Mouse (Mus musculus) thymus, adult 18-20 months (tissue): ENCODE results near the gene Nubp2.

Experiments used
- DNase-seq, 2 experiments: peaks; one replicate each; pipeline ENCODE4 v3.0.0; 2022; ENCODE audit warnings: mixed read lengths in 2 of 2

Nubp2 gene

GRCm38 (mm10) chr17:24860076-24860475, 26.1 kb downstream of the Nubp2 start:
- no peak for DNase-seq

DNA sequence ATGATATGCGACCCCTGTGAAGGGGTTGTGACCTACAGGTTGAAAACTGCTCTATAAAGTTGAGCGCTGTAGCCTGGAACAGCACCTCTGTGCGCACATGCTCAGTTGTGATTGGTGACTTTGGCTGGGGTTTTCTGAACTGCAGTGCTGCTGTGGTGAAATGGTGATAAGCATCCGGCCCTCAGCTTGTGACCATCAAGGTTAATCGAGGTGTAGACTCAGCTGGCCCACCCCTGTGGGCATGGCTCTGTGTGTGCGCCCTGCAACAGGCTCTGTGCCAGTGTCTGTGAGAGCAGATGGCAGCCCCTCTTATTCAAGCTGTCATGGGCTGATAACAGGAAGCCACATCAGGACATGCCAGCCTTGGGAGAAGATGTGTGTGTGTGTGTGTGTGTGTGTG, 27.2 kb downstream of the Nubp2 start:
- DNase-seq, result no peak

DNA sequence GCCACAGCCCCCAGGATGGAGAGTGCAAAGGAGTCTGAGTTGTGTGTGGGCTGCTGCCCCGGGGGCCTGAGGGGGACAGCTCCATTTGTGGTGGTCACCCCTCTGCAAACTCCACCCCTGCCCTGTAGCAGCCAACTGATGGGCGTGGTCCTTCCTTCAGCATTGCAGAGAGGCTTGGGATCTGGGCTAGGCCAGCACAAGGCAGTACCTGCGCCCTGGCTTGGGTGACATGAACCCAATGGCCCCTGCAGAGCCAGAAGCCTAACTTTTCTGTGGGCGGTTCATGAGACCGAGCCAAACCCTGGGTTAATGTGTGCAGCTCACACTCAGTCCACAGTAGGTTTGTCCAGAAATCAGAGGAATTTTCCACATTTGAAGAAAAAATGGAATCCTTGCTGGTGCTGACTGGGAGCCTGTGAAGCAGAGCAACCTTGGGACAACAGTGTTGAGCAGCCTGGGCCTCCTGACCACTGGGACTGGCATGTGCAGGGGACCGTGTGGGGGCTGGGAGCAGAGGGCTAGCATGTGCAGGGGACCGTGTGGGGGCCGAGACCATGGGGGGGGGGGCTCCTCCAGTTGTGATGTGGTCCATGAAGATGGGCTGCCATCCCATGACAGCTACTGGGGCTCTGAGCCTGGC, 28.2 kb downstream of the Nubp2 start:
- DNase-seq, result no peak

DNA sequence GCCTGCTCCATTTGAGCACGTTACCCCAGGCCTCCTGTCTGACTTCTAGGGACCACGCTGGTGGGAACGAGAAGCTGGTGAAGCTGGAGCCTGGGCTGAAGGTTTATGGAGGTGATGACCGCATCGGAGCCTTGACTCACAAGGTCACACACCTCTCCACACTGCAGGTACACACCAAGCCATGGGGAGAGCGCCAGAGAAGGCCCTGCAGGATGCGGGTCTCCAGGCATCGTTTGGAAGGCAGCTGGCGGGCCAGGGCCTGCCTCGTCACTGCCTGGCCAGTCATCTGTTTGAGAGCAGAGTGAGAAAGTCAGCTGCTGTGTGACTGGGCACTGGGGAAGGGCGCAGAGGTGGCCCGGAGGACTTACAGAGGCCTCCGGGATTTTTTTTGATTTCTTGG, 29.6 kb downstream of the Nubp2 start:
- no peak for DNase-seq

- no peak for DNase-seq
Measured at GRCm38 (mm10) chr17:24855838-24856464, 30.2 kb downstream of the Nubp2 start.

DNA sequence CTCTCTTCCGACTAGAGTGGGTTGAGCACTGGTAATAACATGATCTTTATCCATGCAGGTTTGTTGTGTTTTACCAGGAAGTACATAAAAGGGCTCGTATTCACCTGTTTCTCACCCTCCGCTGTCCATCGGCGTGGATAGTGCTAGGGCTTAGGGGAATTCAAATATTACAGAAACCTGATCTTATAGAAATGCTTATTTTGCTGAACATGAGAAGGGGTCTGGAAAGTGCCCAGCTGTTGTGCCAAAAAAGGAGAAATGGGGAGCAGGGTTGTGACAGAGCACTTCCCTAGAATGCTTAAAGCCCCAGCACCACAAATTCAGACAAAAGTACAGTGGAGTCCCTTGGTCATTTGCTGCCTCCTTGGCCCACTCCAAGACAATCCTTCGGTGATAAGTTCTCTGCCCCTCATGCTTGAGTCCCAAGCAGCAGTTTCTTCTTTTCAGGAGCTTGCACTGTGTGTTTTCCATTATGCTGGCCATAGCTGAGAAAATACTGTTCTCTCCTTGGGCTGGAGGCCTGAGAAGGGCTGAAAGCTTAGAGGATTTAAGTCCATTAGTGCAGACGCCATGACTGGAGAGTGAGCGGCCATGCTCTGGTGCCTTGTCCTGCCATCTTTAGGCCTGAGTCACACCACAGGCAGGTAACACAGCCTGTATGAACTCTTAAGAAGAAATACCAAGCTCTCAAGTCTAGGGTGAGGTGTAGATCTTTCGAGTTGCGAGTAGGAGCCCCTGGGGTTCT, 34.6 kb downstream of the Nubp2 start:
- no peak for DNase-seq

- no peak for DNase-seq
Measured at GRCm38 (mm10) chr17:24850773-24851127, 35.4 kb downstream of the Nubp2 start.

GRCm38 (mm10) chr17:24850065-24850772, 35.9 kb downstream of the Nubp2 start, which contains the start of gene Fahd1:
TSS of gene Fahd1 (minus strand) at chr17:24850364.
- DNase-seq, result peak; percentile 93 to 96

GRCm38 (mm10) chr17:24849733-24850064, 36.5 kb downstream of the Nubp2 start:
- no peak for DNase-seq

GRCm38 (mm10) chr17:24848600-24849031, 37.5 kb downstream of the Nubp2 start:
- no peak for DNase-seq

- DNase-seq, result no peak
Measured at GRCm38 (mm10) chr17:24847386-24847785, 38.8 kb downstream of the Nubp2 start.

GRCm38 (mm10) chr17:24844525-24844924, 41.6 kb downstream of the Nubp2 start:
- no peak for DNase-seq

DNA sequence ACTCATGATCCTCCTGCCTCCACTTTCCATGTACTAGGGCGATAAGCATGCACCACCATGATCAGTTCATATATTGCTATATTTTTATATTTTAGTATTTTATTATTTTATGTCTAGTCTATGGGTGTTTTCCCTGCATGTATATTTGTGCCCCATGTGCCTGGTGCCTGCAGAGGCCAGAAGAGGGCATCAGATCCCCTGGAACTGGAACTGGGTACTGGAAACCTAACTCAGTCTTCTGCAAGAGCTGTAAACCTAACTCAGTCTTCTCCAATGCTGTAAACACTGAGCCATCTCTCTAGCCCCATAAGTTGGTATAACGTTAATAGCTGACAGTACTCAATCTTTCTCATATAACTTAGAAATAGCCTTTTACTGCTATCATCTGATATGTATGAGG, 43.5 kb downstream of the Nubp2 start:
- no peak for DNase-seq

DNA sequence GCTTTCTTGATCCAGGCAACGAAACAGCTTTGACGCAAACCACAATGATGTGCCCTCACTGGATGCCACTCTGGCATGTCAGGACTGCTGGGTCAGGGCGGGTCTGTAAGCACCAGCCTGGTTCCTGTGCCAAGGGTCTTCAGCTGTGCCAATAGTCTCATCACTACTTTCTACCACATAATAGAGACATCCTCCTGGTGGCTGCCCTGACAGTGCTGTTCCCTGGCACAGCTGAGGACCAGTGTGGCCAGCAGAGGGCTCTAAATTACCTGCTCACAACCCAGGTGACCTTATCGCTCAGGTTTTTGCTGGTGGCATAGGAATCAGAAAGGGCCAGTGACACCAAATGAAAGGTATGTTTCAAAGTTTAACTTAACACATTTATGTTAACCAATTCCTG, 45.0 kb downstream of the Nubp2 start:
- DNase-seq, result no peak

DNA sequence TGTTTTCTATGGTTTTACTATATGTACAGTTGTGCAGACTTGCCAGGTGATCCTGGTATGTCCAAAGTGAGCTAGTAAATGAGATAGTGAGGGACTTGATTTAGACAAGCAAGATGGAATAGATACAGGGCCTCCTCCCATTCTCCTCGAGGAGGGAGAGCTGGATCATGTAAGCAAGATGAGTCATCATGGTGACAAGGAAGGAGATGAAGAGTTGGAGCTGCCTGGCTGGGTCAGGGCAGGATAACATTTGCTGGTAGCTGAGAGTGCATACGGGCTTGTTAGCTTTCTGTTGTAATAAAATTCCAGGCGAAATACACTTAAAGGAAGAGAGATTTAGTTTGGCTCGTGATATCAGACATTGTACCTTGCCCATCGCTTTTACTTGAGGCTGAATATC, 45.8 kb downstream of the Nubp2 start:
- no peak for DNase-seq

- DNase-seq, result no peak
Measured at GRCm38 (mm10) chr17:24839842-24840241, 46.3 kb downstream of the Nubp2 start, which contains the start of gene Hagh. TSS of gene Hagh (plus strand) at chr17:24840143.
